Mouse (Mus musculus) frontal cortex, postnatal 36 days (tissue): ENCODE results near the gene Igsf6.
"Not testable (repeated sequence)": the region's sequence is repeated elsewhere in the genome, so short reads cannot be mapped to it uniquely, and the experiment has no call there.

ENCODE experiments used
- DNase-seq, 2 experiments: peaks; one replicate each; pipeline ENCODE4 v3.0.0; 2022; ENCODE audit warnings: low spot score in 2 of 2

The Igsf6 gene

GRCm38 (mm10) chr7:121059477-121060218, 14.7 kb downstream of the Igsf6 start:
- no peak for DNase-seq

DNA sequence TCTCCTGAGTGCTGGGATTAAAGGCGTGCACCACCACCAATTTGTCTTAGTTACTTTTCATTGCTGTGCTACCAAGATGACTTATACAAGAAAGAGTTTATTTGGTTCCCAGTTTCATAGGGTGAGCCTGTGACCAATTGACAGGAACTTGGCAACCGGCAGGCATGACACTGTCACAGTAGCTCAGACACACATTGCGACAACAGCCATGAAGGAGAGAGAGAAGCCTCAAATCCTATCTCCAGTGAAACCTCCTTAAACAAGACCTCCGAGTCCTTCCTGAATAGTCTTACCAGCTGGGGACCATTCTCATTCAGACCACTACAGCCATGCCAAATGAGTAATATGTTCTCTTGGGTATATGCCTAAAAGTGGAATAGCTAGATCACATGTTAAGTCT, 21.3 kb downstream of the Igsf6 start:
- no peak for DNase-seq

DNA sequence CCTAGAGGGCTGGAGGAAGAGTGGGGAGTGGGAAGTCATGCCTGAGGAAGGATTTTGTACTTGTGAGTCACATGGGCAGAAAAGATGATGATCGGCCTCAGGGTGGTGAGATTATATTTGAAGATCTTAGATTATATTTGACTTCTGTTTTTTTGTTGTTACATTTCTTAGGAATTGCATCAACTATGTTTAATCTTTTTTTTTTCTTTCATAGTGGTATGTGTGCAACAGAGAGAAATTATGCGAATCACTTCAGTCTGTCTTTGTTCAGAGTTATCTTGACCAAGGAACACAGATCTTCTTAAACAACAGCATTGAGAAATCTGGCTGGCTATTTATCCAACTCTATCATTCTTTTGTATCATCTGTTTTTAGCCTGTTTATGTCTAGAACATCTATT, 26.7 kb downstream of the Igsf6 start:
- DNase-seq, result no peak

GRCm38 (mm10) chr7:121045671-121046453, 28.5 kb downstream of the Igsf6 start:
- no peak for DNase-seq

- DNase-seq, result no peak
These were observed 30.1 kb downstream of the Igsf6 start for GRCm38 (mm10) chr7:121044251-121044650.

DNA sequence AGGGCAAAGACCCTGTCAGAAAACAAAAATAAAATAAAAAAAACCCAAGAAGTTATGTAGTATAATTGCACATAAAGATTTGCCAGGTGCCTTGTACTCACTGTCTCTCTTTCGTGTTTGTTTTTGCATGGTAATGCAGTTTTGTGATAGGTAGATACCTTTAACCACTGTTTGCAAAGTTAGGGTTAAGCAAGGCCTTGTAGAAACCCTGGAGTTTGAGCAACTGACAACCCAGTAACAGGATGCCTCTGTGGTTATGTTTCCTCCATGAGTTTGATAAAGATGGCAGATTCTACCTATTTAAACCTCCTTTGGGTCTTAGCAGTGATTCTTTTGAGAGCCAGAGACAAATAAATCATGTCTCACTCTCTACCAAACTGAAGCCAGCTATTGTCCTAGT, 30.9 kb downstream of the Igsf6 start:
- no peak for DNase-seq

- no peak for DNase-seq
These were observed 31.4 kb downstream of the Igsf6 start for GRCm38 (mm10) chr7:121043004-121043403.

DNA sequence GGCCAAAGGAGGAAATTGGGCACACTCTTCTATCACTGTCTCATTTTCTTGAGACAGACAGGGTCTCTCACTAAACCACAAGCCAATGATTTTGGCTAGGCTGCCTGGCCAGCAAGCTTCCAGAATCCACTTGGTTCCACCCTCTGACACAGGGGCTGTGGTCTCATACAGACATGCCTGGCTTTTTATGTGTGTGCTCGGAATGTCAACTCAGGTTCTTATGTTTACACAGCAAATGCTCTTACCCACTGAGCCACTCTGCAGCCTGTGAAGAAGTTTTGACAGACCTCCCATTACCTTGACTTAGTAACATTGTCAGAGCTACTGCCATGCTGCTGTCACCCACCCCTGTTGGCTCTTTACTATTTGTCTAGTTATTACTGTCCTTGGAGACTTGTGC, 32.4 kb downstream of the Igsf6 start:
- DNase-seq, result no peak

GRCm38 (mm10) chr7:121040595-121040994, 33.8 kb downstream of the Igsf6 start:
- no peak for DNase-seq

- peak; percentile 20 to 23 for DNase-seq
These were observed 39.1 kb downstream of the Igsf6 start for GRCm38 (mm10) chr7:121035161-121035721.

- DNase-seq, result peak in 1 of 2 experiments; percentile 54
These were observed 39.7 kb downstream of the Igsf6 start for GRCm38 (mm10) chr7:121034701-121035141.

DNA sequence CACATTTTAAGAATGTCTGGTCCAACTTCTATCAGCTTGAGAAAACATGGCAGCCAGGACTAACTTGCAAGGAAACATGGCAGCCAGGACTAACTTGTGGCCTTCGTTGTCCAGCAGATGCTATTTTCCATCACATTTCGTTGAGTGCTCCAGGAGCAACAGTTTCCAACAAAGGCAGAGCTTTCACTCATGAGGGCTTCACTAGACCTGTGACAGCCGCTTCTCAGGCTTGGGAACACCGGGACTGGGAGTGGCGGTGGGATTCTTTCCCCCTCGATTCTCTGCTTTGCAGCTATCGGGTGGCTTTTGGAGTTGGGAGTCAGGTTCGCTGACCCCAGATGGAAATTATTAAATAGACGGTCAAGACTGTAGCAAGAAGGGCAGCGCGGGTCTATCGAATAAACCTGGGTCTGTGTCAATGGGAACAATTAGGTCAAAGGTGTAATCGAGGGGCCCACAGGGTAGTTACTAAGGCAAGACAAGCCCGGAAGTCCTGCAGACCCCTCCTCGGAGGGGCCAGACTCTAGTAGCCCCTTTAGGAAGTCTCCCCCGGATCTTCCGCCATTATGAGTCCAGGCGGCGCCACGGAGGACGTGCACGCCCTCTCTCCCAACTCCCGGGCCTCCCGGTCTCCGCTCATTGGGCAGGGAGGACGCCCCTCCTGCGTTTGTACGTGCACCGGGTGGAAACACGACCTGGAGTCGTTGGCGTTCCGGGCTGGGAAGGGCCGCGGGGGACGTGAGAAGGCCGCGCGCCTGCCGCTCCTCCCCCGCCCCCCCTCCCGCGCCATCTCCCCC, 40.3 kb downstream of the Igsf6 start, which contains the start of gene Mettl9:
TSS of gene Mettl9 (plus strand) at position 590 of the 797 bp plus-strand sequence.
- DNase-seq, result peak; percentile 88 to 90

GRCm38 (mm10) chr7:121029947-121030346, 44.4 kb downstream of the Igsf6 start:
- not testable (repeated sequence) for DNase-seq

DNA sequence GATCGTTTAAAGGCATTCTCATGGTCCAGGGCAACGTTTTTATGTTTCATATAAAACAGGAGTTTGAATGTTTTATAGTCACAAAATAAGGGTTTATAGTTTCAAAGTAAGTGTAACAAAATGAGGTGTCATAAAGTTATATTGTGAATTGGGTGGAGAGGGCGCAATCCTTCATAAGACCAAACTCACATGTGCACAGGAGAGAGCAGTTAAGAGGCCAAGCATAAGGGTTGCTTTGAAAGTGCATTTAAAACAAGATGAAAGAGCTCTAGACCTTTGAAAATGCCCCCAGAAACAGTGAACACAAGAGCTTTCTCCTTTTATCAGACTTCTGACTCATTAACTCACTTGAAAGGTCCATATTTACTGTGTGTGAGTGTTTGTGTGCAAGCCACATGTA, 48.1 kb downstream of the Igsf6 start:
- no peak for DNase-seq

GRCm38 (mm10) chr7:121025221-121026008, 49.0 kb downstream of the Igsf6 start:
- DNase-seq, result no peak

- DNase-seq, result no peak
These were observed 54.1 kb downstream of the Igsf6 start for GRCm38 (mm10) chr7:121020277-121020676.

DNA sequence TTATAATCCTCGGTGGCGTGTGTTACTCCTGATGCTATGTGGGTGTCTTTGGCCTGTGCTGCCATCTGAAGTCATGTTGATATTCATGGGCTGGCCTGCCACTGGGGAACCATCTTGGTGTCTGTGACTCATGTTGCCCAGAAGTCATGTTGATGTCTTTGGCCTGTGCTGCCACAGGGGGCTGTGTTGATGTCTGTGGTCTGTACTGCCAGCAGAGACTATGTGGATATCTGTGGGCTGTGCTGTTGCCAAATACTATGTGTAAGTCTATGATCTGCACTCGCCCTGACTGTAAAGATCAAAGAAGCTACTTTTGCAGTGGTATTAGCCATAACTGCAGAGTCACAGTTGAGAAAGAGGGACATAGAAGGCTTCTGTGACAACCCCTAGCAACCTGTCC, 55.6 kb downstream of the Igsf6 start:
- DNase-seq, result no peak

DNA sequence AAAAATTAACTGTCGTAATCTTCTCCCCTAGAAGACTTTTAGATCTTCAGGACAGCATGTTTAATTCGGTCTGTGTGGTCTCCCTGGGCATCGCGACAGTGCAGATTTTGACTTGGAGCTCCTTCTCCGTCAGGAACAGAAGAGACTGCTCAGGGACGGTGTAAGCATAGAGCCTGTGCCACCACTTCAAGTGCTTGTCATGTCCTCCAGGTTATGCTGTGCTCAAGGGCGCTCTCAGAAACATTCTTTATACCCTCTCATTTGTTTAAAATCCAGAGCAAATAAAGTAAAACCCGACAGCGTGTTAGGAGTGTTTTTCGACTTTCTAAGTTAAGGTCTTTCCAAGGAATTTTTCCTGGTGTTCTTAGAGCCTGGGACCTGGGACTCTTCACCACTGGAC, 59.9 kb downstream of the Igsf6 start:
- DNase-seq, result no peak
